Mouse (Mus musculus) layer of hippocampus, postnatal 25 days (tissue): ENCODE measurements at regions not wholly inside any gene's neighbourhood (a gene's known extent, or its start where the extent isn't known, plus 50 kb on each side); places are given as distances from the start of the nearest gene placed in this dataset.
"Not testable (repeated sequence)": the region's sequence is repeated elsewhere in the genome, so short reads cannot be mapped to it uniquely, and the experiment has no call there.

Source experiments
- DNase-seq, 2 experiments: peaks; one replicate each; pipeline ENCODE4 v3.0.0; 2022; ENCODE audit warnings: mixed read lengths in 2 of 2, low spot score in 1 of 2; ENCODE audit errors: extremely low spot score in 1 of 2

- no peak for DNase-seq
These were observed 219.1 kb downstream of the Tpra1 start for GRCm38 (mm10) chr6:89121023-89121745.

GRCm38 (mm10) chr6:89121746-89122070 is 219.7 kb downstream of the Tpra1 start:
- no peak for DNase-seq

- DNase-seq, result no peak
These were observed 223.9 kb downstream of the Tpra1 start for GRCm38 (mm10) chr6:89125916-89126315.

- DNase-seq, result not testable (repeated sequence)
These were observed 226.1 kb downstream of the Tpra1 start for GRCm38 (mm10) chr6:89128141-89128540.

GRCm38 (mm10) chr6:89140469-89140868 is 222.0 kb downstream of the Plxna1 start:
- no peak for DNase-seq

GRCm38 (mm10) chr6:89153027-89153662 is 209.3 kb downstream of the Plxna1 start:
- no peak for DNase-seq

GRCm38 (mm10) chr6:89157501-89157900 is 204.9 kb downstream of the Plxna1 start:
- no peak for DNase-seq

- no peak for DNase-seq
These were observed 202.4 kb downstream of the Plxna1 start for GRCm38 (mm10) chr6:89160051-89160450.

- no peak for DNase-seq
These were observed 200.7 kb downstream of the Plxna1 start for GRCm38 (mm10) chr6:89161746-89162145.

- no peak for DNase-seq
These were observed 192.9 kb downstream of the Plxna1 start for GRCm38 (mm10) chr6:89169520-89169919.

- not testable (repeated sequence) for DNase-seq
These were observed 177.5 kb downstream of the Plxna1 start for GRCm38 (mm10) chr6:89184920-89185319.

- DNase-seq, result not testable (repeated sequence)
These were observed 161.7 kb downstream of the Plxna1 start for GRCm38 (mm10) chr6:89200514-89201284.

GRCm38 (mm10) chr6:89215021-89215420 is 147.4 kb downstream of the Plxna1 start:
- no peak for DNase-seq

GRCm38 (mm10) chr6:89235416-89236075 is 126.9 kb downstream of the Plxna1 start:
- no peak for DNase-seq

- no peak for DNase-seq
These were observed 126.2 kb downstream of the Plxna1 start for GRCm38 (mm10) chr6:89236226-89236625.

- DNase-seq, result peak in 1 of 2 experiments; percentile 39
These were observed 125.4 kb downstream of the Plxna1 start for GRCm38 (mm10) chr6:89236892-89237646.

GRCm38 (mm10) chr6:89238871-89239270 is 123.5 kb downstream of the Plxna1 start:
- DNase-seq, result no peak

- no peak for DNase-seq
These were observed 122.9 kb downstream of the Plxna1 start for GRCm38 (mm10) chr6:89239511-89239910.

GRCm38 (mm10) chr6:89240168-89240705 is 122.2 kb downstream of the Plxna1 start:
- no peak for DNase-seq
